Mouse (Mus musculus) small intestine, adult 2 months (tissue): ENCODE results near the gene Muc16. TPM values are rescaled to one million over a fixed set of nuclear protein-coding genes. Genes with fewer than 3 reads are reported as not detected.

Experiments used
- H3K27ac ChIP-seq: fragments of 200-500 bp; 2 replicates; pipeline ENCODE4 v1.5.1; 2012; ENCODE audit warnings: low read depth, low read length, control low read depth, inconsistent platforms; ENCODE audit not compliant: insufficient read depth
- H3K27me3 ChIP-seq: fragments of 200-500 bp; 2 replicates; pipeline ENCODE4 v1.6.1; 2012; ENCODE audit warnings: mild to moderate bottlenecking, moderate library complexity, low read length, inconsistent platforms; ENCODE audit not compliant: control insufficient read depth, insufficient read depth
- H3K36me3 ChIP-seq: fragments of 200-500 bp; 2 replicates; pipeline ENCODE4 v1.6.1; 2012; ENCODE audit warnings: mild to moderate bottlenecking, low read length, control low read depth, inconsistent platforms; ENCODE audit not compliant: control insufficient read depth, insufficient read depth
- H3K4me1 ChIP-seq: fragments of 200-500 bp; 2 replicates; pipeline ENCODE4 v1.6.1; 2012; ENCODE audit warnings: low read length, inconsistent platforms, mixed read lengths; ENCODE audit not compliant: control insufficient read depth, insufficient read depth, insufficient read length
- H3K4me3 ChIP-seq: fragments of 200-500 bp; 2 replicates; pipeline ENCODE4 v1.5.1; 2012; ENCODE audit warnings: low read depth, mild to moderate bottlenecking, control low read depth, inconsistent platforms, low read length, moderate library complexity
- CTCF ChIP-seq: fragments of 200-500 bp; IDR thresholded peaks from 2 replicates; pipeline ENCODE4 v1.5.1; 2012; ENCODE audit warnings: low read depth, mild to moderate bottlenecking, control low read depth, inconsistent platforms, low read length, moderate library complexity, mixed read lengths; ENCODE audit not compliant: insufficient replicate concordance, insufficient read length; ENCODE audit errors: extremely low read depth
- POLR2A ChIP-seq: fragments of 200-500 bp; IDR thresholded peaks from 2 replicates; pipeline ENCODE4 v1.6.1; 2012; ENCODE audit warnings: low read depth, mild to moderate bottlenecking, control low read depth, inconsistent platforms, low read length, moderate library complexity
- WGBS: fragments of 180-500 bp; shearing (Covaris S2); methylation state at CpG from one replicate; pipeline ENCODE4 v1.1.7; 2018; 5-methylcytosine and 5-hydroxymethylcytosine counted together
- polyA plus RNA-seq: library from polyadenylated mRNA; depleted of rRNA; stranded (reverse); fragments of >200 nt; gene quantifications from 2 replicates; pipeline ENCODE4 v1.2.3, GENCODE M21; 2012; rRNA removed

Gene Muc16
- 0.14 TPM in 1 of 2 replicates, not detected in the other for polyA plus RNA-seq

- H3K4me3 ChIP-seq: no peak within 1 kb of the TSS
- no peaks in the 10 kb centered on the region for H3K4me1 ChIP-seq
- no peaks in the 10 kb centered on the region for H3K36me3 ChIP-seq
- no peak within 1 kb of the TSS for H3K27ac ChIP-seq
- TF ChIP-seq CTCF (no peak), POLR2A (no peak)
- WGBS: 77% methylated on average over 4 of the region's 4 CpGs
- no peaks in the 10 kb centered on the region for H3K27me3 ChIP-seq
These were observed at the start of gene Muc16 for GRCm38 (mm10) chr9:18674480-18675154. Muc16 (minus strand) TSS chr9:18674530.

GRCm38 (mm10) chr9:18722712-18723099, 48.4 kb upstream of the Muc16 start:
- Histone ChIP-seq H3K36me3 (no peaks in the 10 kb centered on the region), H3K4me1 (no peaks in the 10 kb centered on the region), H3K27ac (no peak overlapping the region), H3K27me3 (no peaks in the 10 kb centered on the region), H3K4me3 (no peak overlapping the region)
- TF ChIP-seq POLR2A: no peak
- no peak for TF ChIP-seq CTCF
- 36% methylated on average over 4 of the region's 4 CpGs for WGBS

- TF ChIP-seq CTCF (no peak), POLR2A (no peak)
- Histone ChIP-seq H3K36me3 (no peaks in the 10 kb centered on the region), H3K4me1 (no peaks in the 10 kb centered on the region), H3K27me3 (no peaks in the 10 kb centered on the region), H3K27ac (no peak overlapping the region), H3K4me3 (no peak overlapping the region)
- 36% methylated on average over 6 of the region's 6 CpGs for WGBS
These were observed 47.8 kb upstream of the Muc16 start for GRCm38 (mm10) chr9:18721931-18722711.

GRCm38 (mm10) chr9:18721011-18721410, 46.7 kb upstream of the Muc16 start:
- Histone ChIP-seq H3K4me1 (no peaks in the 10 kb centered on the region), H3K27ac (no peak overlapping the region), H3K27me3 (no peaks in the 10 kb centered on the region), H3K4me3 (no peak overlapping the region), H3K36me3 (no peaks in the 10 kb centered on the region)
- TF ChIP-seq POLR2A: no peak
- TF ChIP-seq CTCF: no peak
- WGBS: 39% methylated on average over 2 of the region's 2 CpGs

- Histone ChIP-seq H3K27ac (no peak overlapping the region), H3K4me1 (no peaks in the 10 kb centered on the region), H3K36me3 (no peaks in the 10 kb centered on the region), H3K4me3 (no peak overlapping the region), H3K27me3 (no peaks in the 10 kb centered on the region)
- no peak for TF ChIP-seq POLR2A
- TF ChIP-seq CTCF: no peak
These were observed 31.3 kb upstream of the Muc16 start for GRCm38 (mm10) chr9:18705628-18706027.

- Histone ChIP-seq H3K4me1 (no peaks in the 10 kb centered on the region), H3K36me3 (no peaks in the 10 kb centered on the region), H3K4me3 (no peak overlapping the region), H3K27ac (no peak overlapping the region), H3K27me3 (no peaks in the 10 kb centered on the region)
- WGBS: 76% methylated on average over 2 of the region's 2 CpGs
- TF ChIP-seq CTCF: no peak
These were observed 76.0 kb downstream of the Muc16 start for GRCm38 (mm10) chr9:18598366-18598765.

- Histone ChIP-seq H3K4me3 (no peak overlapping the region), H3K4me1 (no peaks in the 10 kb centered on the region), H3K27ac (no peak overlapping the region), H3K27me3 (no peaks in the 10 kb centered on the region), H3K36me3 (no peaks in the 10 kb centered on the region)
- WGBS: 48% methylated on average over 2 of the region's 2 CpGs
- TF ChIP-seq CTCF (no peak), POLR2A (no peak)
These were observed 166.2 kb downstream of the Muc16 start for GRCm38 (mm10) chr9:18508098-18508497.
